Mouse (Mus musculus) E14TG2a.4 (cell line): ENCODE data around the gene Nup214.

Experiments
- H3K27me3 ChIP-seq: 2 replicates; pipeline ENCODE4 v1.6.1; 2014; ENCODE audit warnings: low read length, control low read depth; ENCODE audit not compliant: insufficient read depth
- H3K36me3 ChIP-seq: 2 replicates; pipeline ENCODE4 v1.6.1; 2014; ENCODE audit warnings: low read length, control low read depth; ENCODE audit not compliant: insufficient read depth
- H3K4me1 ChIP-seq: replicated peaks from 2 replicates; pipeline ENCODE4 v1.6.1; 2014; ENCODE audit warnings: low read depth, low read length, control low read depth
- H3K4me3 ChIP-seq: replicated peaks from 2 replicates; pipeline ENCODE4 v1.5.1; 2014; ENCODE audit warnings: mild to moderate bottlenecking, low read length
- H3K9me3 ChIP-seq: 2 replicates; pipeline ENCODE4 v1.6.1; 2014; ENCODE audit warnings: low read length, control low read depth
- CTCF ChIP-seq: conservative IDR thresholded peaks from 2 replicates; pipeline ENCODE4 v1.5.1; 2014; ENCODE audit warnings: low read length
- NANOG ChIP-seq: IDR thresholded peaks from 2 replicates; pipeline ENCODE4 v1.6.1; 2014; ENCODE audit warnings: borderline replicate concordance, low read length, mixed read lengths
- POU5F1 ChIP-seq: IDR thresholded peaks from 2 replicates; pipeline ENCODE4 v1.6.1; 2014; ENCODE audit warnings: low read length, borderline replicate concordance

Nup214 gene

GRCm38 (mm10) chr2:32043836-32044235 is 69.6 kb downstream of the Nup214 start:
- Histone ChIP-seq H3K4me3 (no peak overlapping the region), H3K27me3 (no peaks in the 10 kb centered on the region), H3K36me3 (peaks cover 98% of the 10 kb centered on the region), H3K4me1 (peaks cover 17% of the 10 kb centered on the region), H3K9me3 (no peaks in the 10 kb centered on the region)
- TF ChIP-seq NANOG (no peak), CTCF (no peak), POU5F1 (no peak)

DNA sequence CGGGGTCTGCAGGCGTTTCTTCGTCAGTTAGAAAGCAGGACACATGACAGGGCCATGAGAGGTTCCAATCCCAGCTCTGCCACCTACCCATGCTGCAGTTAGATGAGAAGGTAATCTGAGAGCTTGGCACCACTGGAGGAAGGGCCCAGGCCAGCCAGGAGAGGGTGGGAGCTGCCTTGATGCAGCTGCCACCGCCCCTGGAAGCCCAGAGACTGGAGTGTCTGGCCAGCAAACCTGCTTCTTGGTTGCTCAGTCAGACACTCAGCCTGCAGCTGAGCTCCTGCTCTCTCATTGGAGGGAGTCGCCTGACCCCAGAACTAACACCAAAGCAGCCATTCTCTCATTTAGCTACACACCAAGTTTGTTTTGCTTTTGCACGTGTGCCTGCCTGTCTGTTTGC is 71.1 kb downstream of the Nup214 start:
- Histone ChIP-seq H3K27me3 (no peaks in the 10 kb centered on the region), H3K36me3 (peaks cover 98% of the 10 kb centered on the region), H3K4me3 (no peak overlapping the region), H3K9me3 (no peaks in the 10 kb centered on the region), H3K4me1 (peaks cover 17% of the 10 kb centered on the region)
- no peak for TF ChIP-seq CTCF
- no peak for TF ChIP-seq POU5F1
- TF ChIP-seq NANOG: no peak

DNA sequence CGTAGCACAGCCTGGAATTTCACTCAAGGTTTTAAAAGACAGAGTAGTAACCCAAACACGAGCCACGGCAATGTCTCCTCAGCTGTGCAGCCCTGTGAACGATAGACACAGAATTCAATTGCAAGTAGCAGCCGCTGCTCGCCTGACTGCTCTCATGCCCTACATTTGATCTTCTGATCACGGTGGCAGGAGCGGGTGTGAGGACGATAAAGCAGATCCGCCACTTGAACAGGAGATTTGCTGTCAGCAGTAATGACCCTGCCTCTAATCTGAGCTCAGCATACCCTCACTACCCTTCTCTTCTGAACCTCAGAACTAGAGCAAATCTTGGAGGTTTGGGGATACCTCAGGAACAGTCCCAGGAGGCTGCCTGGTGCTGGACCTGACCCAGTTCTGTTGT is 71.8 kb downstream of the Nup214 start:
- peaks cover 98% of the 10 kb centered on the region for H3K36me3 ChIP-seq
- H3K27me3 ChIP-seq: no peaks in the 10 kb centered on the region
- H3K4me1 ChIP-seq: peaks cover 17% of the 10 kb centered on the region
- no peak for TF ChIP-seq CTCF
- TF ChIP-seq POU5F1: no peak
- no peak for TF ChIP-seq NANOG
- H3K4me3 ChIP-seq: no peak overlapping the region
- no peaks in the 10 kb centered on the region for H3K9me3 ChIP-seq

GRCm38 (mm10) chr2:32047323-32047722 is 73.1 kb downstream of the Nup214 start:
- no peaks in the 10 kb centered on the region for H3K9me3 ChIP-seq
- no peak overlapping the region for H3K4me3 ChIP-seq
- no peaks in the 10 kb centered on the region for H3K27me3 ChIP-seq
- no peak for TF ChIP-seq NANOG
- no peak for TF ChIP-seq POU5F1
- TF ChIP-seq CTCF: no peak
- H3K4me1 ChIP-seq: peaks cover 20% of the 10 kb centered on the region
- peaks cover 98% of the 10 kb centered on the region for H3K36me3 ChIP-seq

DNA sequence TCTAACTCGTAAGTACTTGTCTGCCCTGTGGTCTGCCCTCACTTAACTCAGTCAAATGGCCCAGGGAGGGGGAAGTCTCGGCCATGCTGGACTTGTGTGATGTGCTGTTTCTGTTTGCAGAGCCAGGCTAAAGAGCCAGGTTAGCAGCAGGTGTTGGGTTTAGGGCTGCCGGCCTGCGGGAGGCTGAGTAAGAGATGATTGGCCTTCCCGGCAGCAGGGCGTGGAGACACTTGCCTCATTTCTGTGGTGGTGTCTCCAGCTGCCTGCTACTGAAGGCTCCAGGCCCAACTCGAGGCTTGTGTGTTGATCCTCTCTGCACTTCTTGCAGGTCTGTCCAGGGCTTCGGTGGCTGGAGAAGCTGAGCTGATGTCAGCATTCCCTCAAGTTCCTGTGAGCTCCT is 77.6 kb downstream of the Nup214 start:
- H3K27me3 ChIP-seq: no peaks in the 10 kb centered on the region
- no peaks in the 10 kb centered on the region for H3K9me3 ChIP-seq
- no peak overlapping the region for H3K4me3 ChIP-seq
- peaks cover 67% of the 10 kb centered on the region for H3K36me3 ChIP-seq
- no peak for TF ChIP-seq POU5F1
- no peak for TF ChIP-seq NANOG
- TF ChIP-seq CTCF: no peak
- H3K4me1 ChIP-seq: 0 out of 2 replicates have a peak, but pooled peaks cover 2% of the 10 kb centered on the region

GRCm38 (mm10) chr2:32052418-32052817 is 78.2 kb downstream of the Nup214 start:
- H3K9me3 ChIP-seq: no peaks in the 10 kb centered on the region
- peaks cover 8% of the 10 kb centered on the region for H3K4me1 ChIP-seq
- TF ChIP-seq POU5F1 (no peak), NANOG (no peak), CTCF (no peak)
- no peaks in the 10 kb centered on the region for H3K27me3 ChIP-seq
- no peak overlapping the region for H3K4me3 ChIP-seq
- H3K36me3 ChIP-seq: peaks cover 61% of the 10 kb centered on the region

GRCm38 (mm10) chr2:32055357-32055965 is 81.2 kb downstream of the Nup214 start:
- peaks cover 8% of the 10 kb centered on the region; the same call in 1 of the 2 replicates for H3K27me3 ChIP-seq
- no peak overlapping the region for H3K4me3 ChIP-seq
- no peak for TF ChIP-seq POU5F1
- TF ChIP-seq NANOG: no peak
- TF ChIP-seq CTCF: no peak
- H3K9me3 ChIP-seq: no peaks in the 10 kb centered on the region
- H3K36me3 ChIP-seq: peaks cover 30% of the 10 kb centered on the region
- peaks cover 22% of the 10 kb centered on the region for H3K4me1 ChIP-seq

DNA sequence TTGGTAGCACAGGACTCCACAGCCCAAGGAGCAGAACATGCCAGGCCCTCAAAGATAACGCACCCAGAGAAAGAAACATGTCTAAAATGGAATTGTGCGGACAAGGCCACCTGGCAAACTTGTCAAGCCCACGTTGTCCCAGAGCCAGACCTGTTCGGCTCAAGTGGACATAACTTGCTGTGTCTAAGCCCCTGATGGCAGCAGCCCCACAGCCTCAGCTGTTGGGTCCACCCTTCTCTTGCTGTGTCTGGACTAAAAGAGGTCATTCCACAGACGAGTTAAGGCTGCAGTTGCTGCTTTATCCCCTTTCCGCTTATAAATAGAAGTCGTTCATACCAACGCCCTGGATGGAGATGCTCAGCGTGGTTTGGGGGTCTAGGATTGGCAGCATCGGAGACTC is 82.3 kb downstream of the Nup214 start:
- H3K9me3 ChIP-seq: no peaks in the 10 kb centered on the region
- TF ChIP-seq CTCF: no peak
- TF ChIP-seq NANOG: no peak
- no peak for TF ChIP-seq POU5F1
- H3K36me3 ChIP-seq: peaks cover 20% of the 10 kb centered on the region
- peaks cover 22% of the 10 kb centered on the region for H3K4me1 ChIP-seq
- H3K27me3 ChIP-seq: peaks cover 8% of the 10 kb centered on the region; the same call in 1 of the 2 replicates
- H3K4me3 ChIP-seq: no peak overlapping the region

- no peaks in the 10 kb centered on the region for H3K9me3 ChIP-seq
- H3K36me3 ChIP-seq: peaks cover 11% of the 10 kb centered on the region
- peaks cover 8% of the 10 kb centered on the region; the same call in 1 of the 2 replicates for H3K27me3 ChIP-seq
- H3K4me1 ChIP-seq: peaks cover 19% of the 10 kb centered on the region
- no peak overlapping the region for H3K4me3 ChIP-seq
- TF ChIP-seq NANOG: no peak
- TF ChIP-seq CTCF: no peak
- no peak for TF ChIP-seq POU5F1
These were observed 83.1 kb downstream of the Nup214 start for GRCm38 (mm10) chr2:32057360-32057759.
